Mouse (Mus musculus): ENCODE measurements around the gene Add1. TPM values are rescaled to one million over a fixed set of nuclear protein-coding genes. Genes with fewer than 3 reads are reported as not detected.
A peak's percentile ranks its signal among the peaks of the same experiment; 100 is the strongest.
"Not testable (repeated sequence)": the region's sequence is repeated elsewhere in the genome, so short reads cannot be mapped to it uniquely, and the experiment has no call there.

Add1 gene
- total RNA-seq, 2 experiments from 2014 or later: 174 to 180 TPM

GRCm38 (mm10) chr5:34549483-34550221, 23.8 kb upstream of the Add1 start:
- peak in 1 of 2 experiments; percentile 53 for DNase-seq (ENCODE audit: low spot score in 2 of 2)

DNA sequence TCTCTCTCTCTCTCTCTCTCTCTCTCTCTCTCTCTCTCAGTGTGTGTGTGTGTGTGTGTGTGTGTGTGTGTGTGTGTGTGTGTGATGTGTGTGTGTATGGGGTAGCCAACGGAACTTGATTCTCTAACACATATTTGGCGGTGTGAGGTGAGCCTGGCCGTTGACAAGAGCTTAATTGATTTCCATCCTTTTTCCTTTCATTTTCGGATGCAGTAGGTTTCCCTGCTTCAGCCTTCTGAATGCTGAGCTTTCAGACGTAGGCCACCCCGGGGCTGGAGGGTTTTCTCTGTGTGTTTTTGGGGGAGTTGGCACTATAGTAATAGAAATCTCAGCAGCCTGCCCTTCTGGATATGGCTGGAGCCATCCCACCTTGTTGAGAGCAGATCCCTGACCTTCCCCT, 23.2 kb upstream of the Add1 start:
- no peak for DNase-seq (ENCODE audit: low spot score in 2 of 2)

GRCm38 (mm10) chr5:34551821-34552220, 21.6 kb upstream of the Add1 start:
- no peak for DNase-seq (ENCODE audit: low spot score in 2 of 2)

GRCm38 (mm10) chr5:34563854-34564253, 9.6 kb upstream of the Add1 start:
- DNase-seq (ENCODE audit: low spot score in 2 of 2): no peak

DNA sequence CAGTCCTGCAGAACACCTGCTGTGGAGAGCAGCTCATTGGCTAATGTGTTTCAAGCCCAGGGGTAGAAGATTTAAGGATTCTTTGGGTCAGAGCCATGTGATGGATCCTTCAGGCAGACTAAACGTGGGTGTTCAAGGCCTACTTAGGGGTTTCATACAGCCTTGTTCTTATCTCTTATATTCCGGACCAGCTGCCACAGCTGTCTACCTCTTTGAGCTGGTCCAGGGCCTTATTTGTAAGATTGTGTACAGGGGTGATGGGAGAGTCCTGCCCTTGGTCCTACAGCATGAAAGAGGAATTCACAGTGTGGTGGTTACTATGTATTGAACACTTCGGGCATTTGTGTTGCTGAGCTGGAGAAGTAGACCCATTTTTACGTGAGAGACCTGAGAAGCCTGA, 9.2 kb upstream of the Add1 start:
- no peak for DNase-seq (ENCODE audit: low spot score in 2 of 2)

- DNase-seq (ENCODE audit: low spot score in 2 of 2): peak; percentile 36 to 76
Observed at GRCm38 (mm10) chr5:34565545-34566283, 7.8 kb upstream of the Add1 start.

DNA sequence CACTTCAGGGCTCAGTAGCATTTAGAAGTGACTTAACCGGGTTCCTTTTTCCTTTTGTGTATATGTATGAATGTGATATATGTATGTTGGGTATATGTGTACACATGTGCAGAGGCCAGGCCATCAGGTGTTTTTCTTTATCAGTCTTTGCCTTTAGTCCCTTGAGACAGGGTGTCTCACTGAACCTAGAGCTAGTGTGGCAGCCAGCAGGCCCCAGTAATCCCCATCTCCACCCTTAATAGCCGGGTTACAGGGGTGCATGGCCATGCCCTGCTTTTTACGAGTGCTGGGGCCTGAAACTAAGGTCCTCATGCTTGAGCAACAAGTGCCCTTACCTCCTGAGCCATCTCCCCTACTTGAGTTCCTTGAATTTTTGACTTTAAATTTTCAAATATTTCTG, 1.9 kb upstream of the Add1 start:
- DNase-seq (ENCODE audit: low spot score in 2 of 2): no peak

DNA sequence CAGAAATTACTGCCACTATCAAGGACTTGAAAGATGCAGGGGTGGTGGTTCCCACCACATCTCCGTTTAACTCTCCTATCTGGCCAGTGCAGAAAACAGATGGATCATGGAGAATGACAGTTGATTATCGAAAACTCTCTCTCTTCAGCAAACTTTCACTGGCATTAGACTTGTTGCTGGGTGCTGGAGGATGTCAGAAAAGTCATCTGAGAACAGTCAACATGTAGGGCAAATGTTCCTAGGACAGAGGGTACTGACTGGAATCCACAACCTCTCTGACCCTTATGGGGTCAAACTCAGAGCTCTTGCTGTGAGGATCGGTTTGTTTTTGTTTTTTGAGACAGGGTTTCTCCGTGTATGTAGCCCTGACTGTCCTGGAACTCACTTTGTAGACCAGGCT, 896 bp upstream of the Add1 start:
- DNase-seq (ENCODE audit: low spot score in 2 of 2): not testable (repeated sequence)

GRCm38 (mm10) chr5:34574721-34575120, 1.3 kb downstream of the Add1 start:
- DNase-seq (ENCODE audit: low spot score in 2 of 2): no peak

GRCm38 (mm10) chr5:34576286-34576685, 2.8 kb downstream of the Add1 start:
- DNase-seq (ENCODE audit: low spot score in 2 of 2): no peak

DNA sequence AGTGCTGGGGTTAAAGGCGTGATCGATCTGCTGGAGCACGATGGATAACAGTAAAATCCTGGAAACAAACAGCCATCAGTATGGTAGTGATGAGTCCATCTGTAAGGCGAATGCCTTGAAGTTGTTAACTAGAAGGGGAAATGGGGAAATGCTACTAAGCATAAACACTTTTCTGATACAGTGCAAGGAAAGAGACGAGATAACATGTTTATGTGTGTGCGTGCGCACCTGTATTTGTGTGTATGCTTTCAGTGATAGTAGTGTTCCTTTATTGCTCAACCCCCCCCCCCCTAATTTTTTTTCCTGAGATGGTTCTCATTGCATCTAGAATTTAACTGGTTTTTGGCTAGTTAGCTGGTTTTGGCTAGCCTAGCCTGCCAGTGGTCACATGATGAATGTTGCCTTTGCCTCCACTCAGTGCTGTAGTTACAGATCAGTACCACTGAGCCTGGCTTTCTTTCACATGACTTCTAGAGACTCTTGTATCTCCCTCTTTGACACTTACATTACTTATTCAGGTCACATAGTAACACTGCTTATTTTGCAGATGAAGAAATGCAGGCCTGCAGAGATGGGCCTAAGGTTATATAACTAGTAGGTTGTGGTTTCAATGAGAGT, 4.7 kb downstream of the Add1 start:
- no peak for DNase-seq (ENCODE audit: low spot score in 2 of 2)

GRCm38 (mm10) chr5:34579377-34579776, 5.9 kb downstream of the Add1 start:
- DNase-seq (ENCODE audit: low spot score in 2 of 2): no peak

- DNase-seq (ENCODE audit: low spot score in 2 of 2): not testable (repeated sequence)
Observed at GRCm38 (mm10) chr5:34581671-34582313, 8.3 kb downstream of the Add1 start.

GRCm38 (mm10) chr5:34582314-34582675, 8.8 kb downstream of the Add1 start:
- no peak for DNase-seq (ENCODE audit: low spot score in 2 of 2)

- DNase-seq (ENCODE audit: low spot score in 2 of 2): no peak
Observed at GRCm38 (mm10) chr5:34585216-34585615, 11.8 kb downstream of the Add1 start.

- DNase-seq (ENCODE audit: low spot score in 2 of 2): no peak
Observed at GRCm38 (mm10) chr5:34587881-34588280, 14.4 kb downstream of the Add1 start.

DNA sequence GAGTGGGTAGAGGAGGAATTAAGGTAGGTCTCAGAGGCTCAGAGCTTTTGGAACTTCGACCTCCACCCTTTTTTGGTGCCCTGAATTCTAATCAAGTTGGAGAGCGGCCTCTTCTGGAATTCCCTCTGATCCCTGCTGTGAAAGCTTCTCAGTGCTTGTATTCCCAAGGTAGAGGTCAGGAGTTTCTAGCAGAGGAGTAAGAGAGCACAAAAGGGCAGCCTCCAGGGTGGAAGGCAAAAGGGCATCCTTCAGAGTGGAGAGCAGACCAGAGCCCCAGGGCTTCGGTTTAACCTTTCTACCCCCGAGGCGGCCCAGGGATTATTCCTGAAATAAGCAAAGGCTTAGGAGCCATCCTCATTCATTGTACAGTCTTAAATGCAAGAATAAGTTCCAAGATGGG, 16.6 kb downstream of the Add1 start:
- DNase-seq (ENCODE audit: low spot score in 2 of 2): no peak

- DNase-seq (ENCODE audit: low spot score in 2 of 2): no peak
Observed at GRCm38 (mm10) chr5:34590702-34591101, 17.2 kb downstream of the Add1 start.

GRCm38 (mm10) chr5:34591388-34592004, 18.0 kb downstream of the Add1 start:
- DNase-seq (ENCODE audit: low spot score in 2 of 2): no peak

DNA sequence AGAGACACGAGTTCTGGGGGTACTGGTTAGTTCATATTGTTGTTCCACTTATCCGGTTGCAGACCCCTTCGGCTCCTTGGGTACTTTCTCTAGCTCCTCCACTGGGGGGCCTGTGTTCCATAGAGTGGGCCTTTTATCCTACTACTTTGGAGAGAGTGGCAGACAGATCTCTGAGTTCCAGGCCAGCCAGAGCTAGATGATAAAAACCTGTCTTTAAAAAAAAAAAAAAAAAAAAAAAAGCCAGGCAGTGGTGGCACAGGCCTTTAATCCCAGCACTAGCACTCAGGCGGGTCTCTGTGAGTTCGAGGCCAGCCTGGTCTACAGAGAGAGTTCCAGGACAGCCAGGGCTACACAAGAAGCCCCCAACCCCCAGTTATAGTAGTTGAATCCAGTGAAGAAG, 18.8 kb downstream of the Add1 start:
- not testable (repeated sequence) for DNase-seq (ENCODE audit: low spot score in 2 of 2)

DNA sequence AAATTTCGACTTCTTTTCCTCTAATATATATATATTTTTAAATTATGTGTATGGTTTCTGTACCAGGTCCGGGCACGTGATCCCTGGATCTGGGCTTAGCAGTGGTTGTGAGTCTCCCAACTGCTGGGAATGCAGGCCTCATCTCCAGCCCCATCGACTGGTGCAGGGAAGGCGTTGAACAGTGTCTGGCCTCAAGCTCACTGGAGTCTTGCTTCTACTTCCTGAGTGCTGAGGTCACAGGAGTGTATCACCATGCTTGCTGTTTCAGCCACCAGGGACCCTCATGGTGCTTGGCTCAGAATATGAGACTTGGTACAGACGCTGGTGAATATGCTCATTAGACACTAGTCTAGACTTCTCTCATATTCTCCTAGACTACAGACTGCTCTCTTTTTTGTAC, 19.2 kb downstream of the Add1 start:
- no peak for DNase-seq (ENCODE audit: low spot score in 2 of 2)
